Mouse (Mus musculus): ENCODE data around the gene Car4. TPM values are rescaled to one million over a fixed set of nuclear protein-coding genes. Genes with fewer than 3 reads are reported as not detected.
A peak's percentile ranks its signal among the peaks of the same experiment; 100 is the strongest.

The Car4 gene
- polyA plus RNA-seq, 2 experiments = 0.10 to 0.43 TPM

GRCm38 (mm10) chr11:84956400-84956799 lies 1.2 kb upstream of the Car4 start:
- peaks cover 41% of the 10 kb centered on the region for H3K27me3 ChIP-seq (ENCODE audit: control insufficient read depth, insufficient read depth, low read length)
- WGBS (ENCODE audit: insufficient replicate concordance) = 13% methylated on average over 5 of the region's 5 CpGs
- TF ChIP-seq EP300 (IDR thresholded peaks at IDR 0.05; ENCODE audit: low read depth) (no peak), CTCF (IDR thresholded peaks at IDR 0.05; ENCODE audit: low read depth) (no peak)
- no peak overlapping the region for H3K9ac ChIP-seq (replicated peaks)
- ATAC-seq (ENCODE audit: insufficient read depth) (no peak), DNase-seq (ENCODE audit: low read depth in 3 of 3, low spot score in 3 of 3) (no peak)
- H3K27ac ChIP-seq = no peak overlapping the region
- H3K4me1 ChIP-seq (replicated peaks; ENCODE audit: control insufficient read depth in 2 of 2, insufficient read depth in 2 of 2, low read length in 1 of 2) = no peaks in the 10 kb centered on the region
- no peak overlapping the region for H3K4me2 ChIP-seq (ENCODE audit: low read depth)
- no peaks in the 10 kb centered on the region for H3K9me3 ChIP-seq (ENCODE audit: control insufficient read depth, low read length)
- no peak overlapping the region for H3K4me3 ChIP-seq (ENCODE audit: insufficient read depth in 1 of 2, low read depth in 2 of 2, low read length in 2 of 2)
- no peaks in the 10 kb centered on the region for H3K36me3 ChIP-seq (replicated peaks; ENCODE audit: control insufficient read depth, insufficient read depth, low read depth)

- Histone ChIP-seq H3K9ac (replicated peaks) (no peak overlapping the region), H3K4me3 (ENCODE audit: insufficient read depth in 1 of 2, low read depth in 2 of 2, low read length in 2 of 2) (no peak overlapping the region), H3K27ac (no peak overlapping the region), H3K9me3 (ENCODE audit: control insufficient read depth, low read length) (no peaks in the 10 kb centered on the region), H3K4me2 (ENCODE audit: low read depth) (peak overlapping the region; percentile 32; the same call in 1 of the 2 replicates), H3K4me1 (replicated peaks; ENCODE audit: control insufficient read depth in 2 of 2, insufficient read depth in 2 of 2, low read length in 1 of 2) (no peaks in the 10 kb centered on the region), H3K27me3 (ENCODE audit: control insufficient read depth, insufficient read depth, low read length) (peaks cover 41% of the 10 kb centered on the region), H3K36me3 (replicated peaks; ENCODE audit: control insufficient read depth, insufficient read depth, low read depth) (no peaks in the 10 kb centered on the region)
- 2% methylated on average over 15 of the region's 15 CpGs for WGBS (ENCODE audit: insufficient replicate concordance)
- no peak for DNase-seq (ENCODE audit: low read depth in 3 of 3, low spot score in 3 of 3)
- no peak for ATAC-seq (ENCODE audit: insufficient read depth)
- TF ChIP-seq EP300 (IDR thresholded peaks at IDR 0.05; ENCODE audit: low read depth) = no peak
Observed at GRCm38 (mm10) chr11:84957171-84957570, 415 bp upstream of the Car4 start.

- Histone ChIP-seq H3K4me3 (ENCODE audit: insufficient read depth in 1 of 2, low read depth in 2 of 2, low read length in 2 of 2) (no peak overlapping the region), H3K27me3 (ENCODE audit: control insufficient read depth, insufficient read depth, low read length) (peaks cover 41% of the 10 kb centered on the region), H3K36me3 (replicated peaks; ENCODE audit: control insufficient read depth, insufficient read depth, low read depth) (no peaks in the 10 kb centered on the region), H3K9me3 (ENCODE audit: control insufficient read depth, low read length) (no peaks in the 10 kb centered on the region), H3K27ac (no peak overlapping the region), H3K4me2 (ENCODE audit: low read depth) (no peak overlapping the region), H3K9ac (replicated peaks) (no peak overlapping the region), H3K4me1 (replicated peaks; ENCODE audit: control insufficient read depth in 2 of 2, insufficient read depth in 2 of 2, low read length in 1 of 2) (no peaks in the 10 kb centered on the region)
- TF ChIP-seq CTCF (IDR thresholded peaks at IDR 0.05; ENCODE audit: low read depth) (no peak), EP300 (IDR thresholded peaks at IDR 0.05; ENCODE audit: low read depth) (no peak)
- DNase-seq (ENCODE audit: low read depth in 3 of 3, low spot score in 3 of 3) (no peak), ATAC-seq (ENCODE audit: insufficient read depth) (no peak)
- 7% methylated on average over 11 of the region's 11 CpGs for WGBS (ENCODE audit: insufficient replicate concordance)
Observed at GRCm38 (mm10) chr11:84958271-84958630, 665 bp downstream of the Car4 start.

GRCm38 (mm10) chr11:84959181-84959580 lies 1.6 kb downstream of the Car4 start:
- Histone ChIP-seq H3K4me1 (replicated peaks; ENCODE audit: control insufficient read depth in 2 of 2, insufficient read depth in 2 of 2, low read length in 1 of 2) (no peaks in the 10 kb centered on the region), H3K9ac (replicated peaks) (no peak overlapping the region), H3K4me2 (ENCODE audit: low read depth) (no peak overlapping the region), H3K4me3 (ENCODE audit: insufficient read depth in 1 of 2, low read depth in 2 of 2, low read length in 2 of 2) (no peak overlapping the region), H3K27ac (no peak overlapping the region), H3K27me3 (ENCODE audit: control insufficient read depth, insufficient read depth, low read length) (peaks cover 41% of the 10 kb centered on the region), H3K36me3 (replicated peaks; ENCODE audit: control insufficient read depth, insufficient read depth, low read depth) (no peaks in the 10 kb centered on the region), H3K9me3 (ENCODE audit: control insufficient read depth, low read length) (no peaks in the 10 kb centered on the region)
- WGBS (ENCODE audit: insufficient replicate concordance) = 35% methylated on average over 5 of the region's 5 CpGs
- ATAC-seq (ENCODE audit: insufficient read depth) = no peak
- TF ChIP-seq EP300 (IDR thresholded peaks at IDR 0.05; ENCODE audit: low read depth) = no peak
- TF ChIP-seq CTCF (IDR thresholded peaks at IDR 0.05; ENCODE audit: low read depth) = no peak
- no peak for DNase-seq (ENCODE audit: low read depth in 3 of 3, low spot score in 3 of 3)

- Histone ChIP-seq H3K9ac (replicated peaks) (no peak overlapping the region), H3K36me3 (replicated peaks; ENCODE audit: control insufficient read depth, insufficient read depth, low read depth) (no peaks in the 10 kb centered on the region), H3K9me3 (ENCODE audit: control insufficient read depth, low read length) (no peaks in the 10 kb centered on the region), H3K27me3 (ENCODE audit: control insufficient read depth, insufficient read depth, low read length) (peaks cover 41% of the 10 kb centered on the region), H3K4me3 (ENCODE audit: insufficient read depth in 1 of 2, low read depth in 2 of 2, low read length in 2 of 2) (no peak overlapping the region), H3K4me1 (replicated peaks; ENCODE audit: control insufficient read depth in 2 of 2, insufficient read depth in 2 of 2, low read length in 1 of 2) (no peaks in the 10 kb centered on the region), H3K4me2 (ENCODE audit: low read depth) (no peak overlapping the region), H3K27ac (no peak overlapping the region)
- WGBS (ENCODE audit: insufficient replicate concordance) = 11% methylated on average over 9 of the region's 9 CpGs
- no peak for ATAC-seq (ENCODE audit: insufficient read depth)
- TF ChIP-seq EP300 (IDR thresholded peaks at IDR 0.05; ENCODE audit: low read depth) (no peak), CTCF (IDR thresholded peaks at IDR 0.05; ENCODE audit: low read depth) (no peak)
- DNase-seq (ENCODE audit: low read depth in 3 of 3, low spot score in 3 of 3) = no peak
Observed at GRCm38 (mm10) chr11:84959701-84960181, 2.2 kb downstream of the Car4 start.

Data from liver, embryonic 14.5 days (tissue).